ENCODE assay signal across 12 mouse cellular contexts in genomic region chr5:58825970-58826369, GRCm38 (mm10).
DNase-seq lines count a peak whose midpoint lies in the region; ATAC-seq and TF ChIP-seq lines count a peak whose summit lies in the region.
"Had no signal": no experiment of that assay in that cellular context is flagged by ENCODE, and none has a peak within 500 bp of the region (broad histone marks: within the 10 kb centered on the region; RNA-seq: fewer than 3 reads in every experiment).

No protein-coding gene starts in this region.

- H3K36me3 ChIP-seq in embryonic facial prominence, embryonic 11.5 days (replicated peaks; ENCODE audit: control insufficient read depth, insufficient read depth, low read depth, low read length) = no peaks in the 10 kb centered on the region
- H3K36me3 ChIP-seq in embryonic facial prominence, embryonic 10.5 days (replicated peaks) = no peaks in the 10 kb centered on the region
- no peaks in the 10 kb centered on the region for H3K36me3 ChIP-seq in MEL (ENCODE audit: control insufficient read depth in 1 of 2, insufficient read depth in 2 of 2, low read length in 2 of 2)
- H3K36me3 ChIP-seq in embryonic facial prominence, embryonic 14.5 days (ENCODE audit: control insufficient read depth, insufficient read depth, low read length) = no peaks in the 10 kb centered on the region
- H3K36me3 ChIP-seq: midbrain, embryonic 10.5 days had no signal

- H3K4me3 ChIP-seq in embryonic facial prominence, embryonic 11.5 days (ENCODE audit: low read depth, low read length) = no peak overlapping the region
- H3K4me3 ChIP-seq in embryonic facial prominence, embryonic 10.5 days = no peak overlapping the region
- H3K4me3 ChIP-seq in MEL (ENCODE audit: control insufficient read depth in 1 of 2, insufficient read depth in 1 of 2, low read depth in 2 of 2, low read length in 2 of 2) = no peak overlapping the region
- no peak overlapping the region for H3K4me3 ChIP-seq in embryonic facial prominence, embryonic 14.5 days (ENCODE audit: low read depth, low read length)
- H3K4me3 ChIP-seq: midbrain, embryonic 10.5 days had no signal

- TF ChIP-seq EP300 in MEL (IDR thresholded peaks at IDR 0.05; ENCODE audit: low read depth in 1 of 2, low read length in 2 of 2) = no peak

- H3K4me2 ChIP-seq in embryonic facial prominence, embryonic 11.5 days (ENCODE audit: low read depth, low read length) = no peak overlapping the region
- no peak overlapping the region for H3K4me2 ChIP-seq in embryonic facial prominence, embryonic 14.5 days (ENCODE audit: low read depth, low read length)

- no peak overlapping the region for H3K9ac ChIP-seq in embryonic facial prominence, embryonic 11.5 days (replicated peaks; ENCODE audit: low read length)
- H3K9ac ChIP-seq in MEL (ENCODE audit: control insufficient read depth, low read depth, low read length, poor library complexity, severe bottlenecking) = no peak overlapping the region
- no peak overlapping the region for H3K9ac ChIP-seq in embryonic facial prominence, embryonic 14.5 days (ENCODE audit: low read depth, low read length)

- no peak for TF ChIP-seq POLR2A in MEL (IDR thresholded peaks at IDR 0.05; ENCODE audit: control insufficient read depth in 1 of 2, insufficient read depth in 1 of 2, low read depth in 1 of 2, low read length in 2 of 2, poor library complexity in 1 of 2)

- no peaks in the 10 kb centered on the region for H3K79me2 ChIP-seq in MEL (ENCODE audit: control insufficient read depth, insufficient read depth, low read length, poor library complexity)

- H3K9me3 ChIP-seq in embryonic facial prominence, embryonic 11.5 days (replicated peaks; ENCODE audit: control insufficient read depth, low read length) = no peaks in the 10 kb centered on the region
- no peaks in the 10 kb centered on the region for H3K9me3 ChIP-seq in embryonic facial prominence, embryonic 10.5 days
- H3K9me3 ChIP-seq in MEL (replicated peaks; ENCODE audit: insufficient read depth, low read length) = no peaks in the 10 kb centered on the region
- H3K9me3 ChIP-seq in embryonic facial prominence, embryonic 14.5 days (ENCODE audit: control insufficient read depth, low read length) = no peaks in the 10 kb centered on the region
- H3K9me3 ChIP-seq: midbrain, embryonic 10.5 days had no signal

- no peak overlapping the region for H3K27ac ChIP-seq in embryonic facial prominence, embryonic 11.5 days (replicated peaks; ENCODE audit: low read depth, low read length)
- no peak overlapping the region for H3K27ac ChIP-seq in embryonic facial prominence, embryonic 10.5 days (replicated peaks)
- H3K27ac ChIP-seq in MEL (ENCODE audit: control insufficient read depth, low read depth, low read length) = no peak overlapping the region
- H3K27ac ChIP-seq in embryonic facial prominence, embryonic 14.5 days (replicated peaks; ENCODE audit: low read depth, low read length) = no peak overlapping the region
- H3K27ac ChIP-seq: midbrain, embryonic 10.5 days had no signal

- TF ChIP-seq RAD21 in MEL (IDR thresholded peaks at IDR 0.05; ENCODE audit: low read depth, low read length) = peak; percentile 24

- peak in 1 of 3 experiments; percentile 37; a peak in 2 of 6 replicates for TF ChIP-seq CTCF in MEL (IDR thresholded peaks at IDR 0.05 in 2 of 3, conservative IDR thresholded peaks at IDR 0.05 in 1 of 3; ENCODE audit: control insufficient read depth in 1 of 3, insufficient read depth in 1 of 3, low read depth in 2 of 3, low read length in 3 of 3, poor library complexity in 1 of 3, severe bottlenecking in 1 of 3)

- 53% methylated on average over 3 of the region's 3 CpGs for WGBS in embryonic facial prominence, embryonic 11.5 days
- 50% methylated on average over 3 of the region's 3 CpGs for WGBS in embryonic facial prominence, embryonic 10.5 days
- 50% methylated on average over 3 of the region's 3 CpGs for WGBS in embryonic facial prominence, embryonic 14.5 days

- ATAC-seq in embryonic facial prominence, embryonic 11.5 days (replicated peaks; ENCODE audit: insufficient number of reproducible peaks, low FRiP score, low TSS enrichment, low read depth) = no peak
- no peak for ATAC-seq in embryonic facial prominence, embryonic 14.5 days (ENCODE audit: low read depth)

- peak; percentile 57 for DNase-seq in embryonic facial prominence, embryonic 11.5 days (ENCODE audit: low spot score)
- DNase-seq in embryonic facial prominence, embryonic 10.5 days (ENCODE audit: low spot score) = no peak
- DNase-seq in layer of hippocampus, adult 9-10 months (ENCODE audit: low spot score) = peak; percentile 7
- no peak for DNase-seq in layer of hippocampus, postnatal 25 days (ENCODE audit: extremely low spot score in 1 of 2, low spot score in 1 of 2)
- peak; percentile 23 for DNase-seq in MEL (ENCODE audit: low read depth, low spot score)
- DNase-seq in embryonic facial prominence, embryonic 14.5 days (ENCODE audit: low spot score) = peak; percentile 39
- DNase-seq in kidney, postnatal 10 days = no peak
- DNase-seq in adrenal gland, adult (ENCODE audit: inconsistent age in 2 of 2, low spot score in 1 of 2) = no peak
- DNase-seq: cerebellum, postnatal 14 days; gastrocnemius, postnatal 10 days; kidney, postnatal 4 days had no signal

- H3K27me3 ChIP-seq in embryonic facial prominence, embryonic 11.5 days (ENCODE audit: control insufficient read depth, insufficient read depth, low read length) = no peaks in the 10 kb centered on the region
- no peaks in the 10 kb centered on the region for H3K27me3 ChIP-seq in embryonic facial prominence, embryonic 10.5 days (replicated peaks; ENCODE audit: low read depth, poor library complexity, severe bottlenecking)
- no peaks in the 10 kb centered on the region for H3K27me3 ChIP-seq in MEL (ENCODE audit: control insufficient read depth in 1 of 2, insufficient read depth in 2 of 2, low read length in 2 of 2)
- no peaks in the 10 kb centered on the region for H3K27me3 ChIP-seq in embryonic facial prominence, embryonic 14.5 days (replicated peaks; ENCODE audit: control insufficient read depth, insufficient read depth, low read length)

- H3K4me1 ChIP-seq in embryonic facial prominence, embryonic 11.5 days (ENCODE audit: control insufficient read depth, insufficient read depth, low read length) = no peaks in the 10 kb centered on the region
- H3K4me1 ChIP-seq in embryonic facial prominence, embryonic 10.5 days = no peaks in the 10 kb centered on the region
- no peaks in the 10 kb centered on the region for H3K4me1 ChIP-seq in MEL (ENCODE audit: control insufficient read depth in 1 of 2, insufficient read depth in 2 of 2, low read length in 2 of 2)
- H3K4me1 ChIP-seq in embryonic facial prominence, embryonic 14.5 days (ENCODE audit: control insufficient read depth, insufficient read depth, low read length) = no peaks in the 10 kb centered on the region
- H3K4me1 ChIP-seq: midbrain, embryonic 10.5 days had no signal

TF ChIP-seq in MEL, 35 proteins besides CTCF, POLR2A, EP300 and RAD21:
- peak; percentile 55 for TF ChIP-seq SMC3 (IDR thresholded peaks at IDR 0.05; ENCODE audit: low read depth, low read length)
- no peak for TF ChIP-seq RCOR1 (IDR thresholded peaks at IDR 0.05; ENCODE audit: low read depth, low read length)

Comparison
In these comparisons a context has a peak if more than half of its experiments do, and no peak if none do; other contexts are left out.
1. DNase-seq: peak in embryonic facial prominence, embryonic 11.5 days (single experiment), layer of hippocampus, adult 9-10 months (single experiment), MEL (single experiment) and embryonic facial prominence, embryonic 14.5 days (single experiment); none in embryonic facial prominence, embryonic 10.5 days (single experiment), layer of hippocampus, postnatal 25 days (0 of 2), kidney, postnatal 10 days (single experiment) and adrenal gland, adult (0 of 2).